Mouse (Mus musculus): ENCODE results near the gene Serpina3n. TPM values are rescaled to one million over a fixed set of nuclear protein-coding genes. Genes with fewer than 3 reads are reported as not detected.

The Serpina3n gene
- polyA plus RNA-seq (2012): not detected in 2 replicates

GRCm38 (mm10) chr12:104406454-104406885, at the start of gene Serpina3n:
Serpina3n (plus strand) TSS chr12:104406729.

Other genes with a start within 250 kb of the Serpina3n start
- gene Serpina3f, start 192.2 kb upstream of the Serpina3n start, polyA plus RNA-seq (2012): 1.1 and 2.5 TPM in 2 replicates
- gene Serpina3g, start 170.5 kb upstream of the Serpina3n start, polyA plus RNA-seq (2012): 27.5 and 37.0 TPM in 2 replicates
- gene Serpina3i, start 143.6 kb upstream of the Serpina3n start, polyA plus RNA-seq (2012): not detected in 2 replicates
- gene Serpina3j, start 92.2 kb upstream of the Serpina3n start, polyA plus RNA-seq (2012): not detected in 2 replicates
- gene Serpina3k, start 68.2 kb upstream of the Serpina3n start, polyA plus RNA-seq (2012): not detected in 2 replicates
- not detected in 2 replicates for gene Serpina3m, start 68.2 kb upstream of the Serpina3n start, polyA plus RNA-seq (2012)
- 0.10 and 0.16 TPM in 2 replicates for gene Gsc, start 66.6 kb downstream of the Serpina3n start, polyA plus RNA-seq (2012)

Data from megakaryocyte-erythroid progenitor cell, adult 5 weeks (primary cell).